In genomic region chr12:36214389-36215148, GRCm38 (mm10) we compare ENCODE assay signal across 1 mouse cellular context.
TF ChIP-seq lines count a peak whose summit lies in the region.

No protein-coding gene starts in this region.

TF ChIP-seq in CH12.LX, 34 proteins besides CTCF, POLR2A, EP300 and RAD21:
- TF ChIP-seq PAX5 (IDR thresholded peaks at IDR 0.05; ENCODE audit: low read length) (no peak), SIN3A (IDR thresholded peaks at IDR 0.05; ENCODE audit: low read length) (no peak), ELF1 (IDR thresholded peaks at IDR 0.05; ENCODE audit: low read depth, low read length) (no peak), NELFE (IDR thresholded peaks at IDR 0.05; ENCODE audit: low read depth, low read length) (no peak), CHD1 (IDR thresholded peaks at IDR 0.05; ENCODE audit: low read depth, low read length) (no peak)
